Mouse (Mus musculus) lung, embryonic 15.5 days (tissue): ENCODE results near the gene Ifit1bl1. TPM values are rescaled to one million over a fixed set of nuclear protein-coding genes. Genes with fewer than 3 reads are reported as not detected.

Experiments used
- polyA plus RNA-seq: library from polyadenylated mRNA; unstranded; fragments of >200 nt; fragmentation: Nextera tagmentation; extraction: Ambion mirVana; gene quantifications from 2 replicates; pipeline ENCODE4 v1.2.1, GENCODE M21; 2015

Ifit1bl1 gene
- polyA plus RNA-seq, 1 experiment from 2014 or later = 0.54 TPM

Other genes with a start within 250 kb of the Ifit1bl1 start
- gene Ch25h, start 126.8 kb downstream of the Ifit1bl1 start, polyA plus RNA-seq = 0.60 and 0.66 TPM in 2 replicates
- gene Lipa, start 74.5 kb downstream of the Ifit1bl1 start, polyA plus RNA-seq = 47.9 and 48.5 TPM in 2 replicates
- 12.7 and 12.9 TPM in 2 replicates for gene Ifit2, start 51.3 kb downstream of the Ifit1bl1 start, polyA plus RNA-seq
- gene Ifit3, start 18.4 kb downstream of the Ifit1bl1 start, polyA plus RNA-seq = 0.62 and 0.92 TPM in 2 replicates
- gene Ifit3b, start 6.0 kb upstream of the Ifit1bl1 start, polyA plus RNA-seq = 0.18 and 0.32 TPM in 2 replicates
- gene Ifit1bl2, start 38.8 kb upstream of the Ifit1bl1 start, polyA plus RNA-seq = 0.07 and 0.08 TPM in 2 replicates
- 0.29 and 0.62 TPM in 2 replicates for gene Ifit1, start 38.9 kb upstream of the Ifit1bl1 start, polyA plus RNA-seq
- gene Slc16a12, start 145.3 kb upstream of the Ifit1bl1 start, polyA plus RNA-seq = 14.8 TPM in 2 replicates